Mouse (Mus musculus): ENCODE results near the gene Gmeb2. TPM values are rescaled to one million over a fixed set of nuclear protein-coding genes. Genes with fewer than 3 reads are reported as not detected.

Gene Gmeb2
- total RNA-seq, 2 experiments from 2014 or later: 16.7 to 21.1 TPM

DNA sequence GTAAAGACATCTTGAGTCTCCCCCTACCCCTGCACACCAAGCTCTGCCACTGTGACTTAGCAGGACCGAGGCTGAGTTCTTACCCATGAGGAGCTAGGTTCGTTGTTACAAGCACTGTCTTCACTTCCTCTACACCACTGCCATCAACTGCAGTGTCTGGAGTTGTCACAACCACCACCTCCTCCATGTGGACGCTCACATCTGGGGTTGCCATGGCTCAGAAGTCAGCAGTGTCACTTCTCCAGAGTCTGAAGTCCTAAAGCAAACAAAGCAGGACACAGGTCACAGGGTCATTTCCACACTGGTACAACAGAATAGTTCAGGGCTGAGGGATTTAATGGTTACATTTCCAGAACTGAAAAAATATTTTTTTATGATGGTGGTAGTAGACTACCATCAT is 10.0 kb downstream of the Gmeb2 start:
- no peak for DNase-seq (ENCODE audit: extremely low spot score in 1 of 2, low spot score in 1 of 2)

DNA sequence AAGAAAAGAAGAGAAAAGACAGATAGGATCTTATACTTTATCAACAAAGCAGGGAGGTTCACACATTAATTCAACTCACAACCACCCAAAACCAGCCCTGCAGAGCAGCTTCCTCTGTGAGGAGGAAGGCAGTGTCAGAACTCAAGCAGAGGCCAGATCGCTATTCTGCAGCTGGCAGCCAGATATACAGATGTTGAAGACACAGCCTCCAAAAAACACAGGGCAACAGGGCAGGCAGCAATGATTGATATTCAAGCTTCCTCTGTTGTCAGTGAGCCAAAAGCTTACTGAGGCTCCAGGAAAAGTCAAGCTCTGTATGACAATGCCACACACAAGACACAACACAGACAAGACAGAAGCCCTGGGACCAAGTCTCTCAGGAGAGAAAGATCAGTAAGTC is 11.1 kb downstream of the Gmeb2 start:
- DNase-seq (ENCODE audit: extremely low spot score in 1 of 2, low spot score in 1 of 2): no peak

DNA sequence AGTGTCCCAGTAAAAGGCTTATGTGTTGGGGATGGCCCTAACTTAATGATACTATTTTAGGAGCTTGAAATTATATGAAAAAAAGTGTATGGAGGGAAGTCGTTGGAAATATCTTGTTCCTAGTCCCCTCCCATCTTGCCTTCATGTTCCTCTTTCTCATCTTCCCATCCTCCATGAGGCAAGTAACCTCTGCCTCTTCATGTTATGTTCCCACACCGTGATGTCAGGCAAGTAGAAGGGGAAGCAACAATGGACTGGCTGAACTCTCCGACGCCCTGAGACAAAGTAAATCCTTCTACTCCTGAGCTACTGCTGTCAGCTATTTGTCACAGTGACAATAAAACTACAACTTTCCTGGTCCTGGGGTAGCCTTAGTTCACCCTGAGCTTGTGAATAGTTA is 13.2 kb downstream of the Gmeb2 start:
- DNase-seq (ENCODE audit: extremely low spot score in 1 of 2, low spot score in 1 of 2): no peak

DNA sequence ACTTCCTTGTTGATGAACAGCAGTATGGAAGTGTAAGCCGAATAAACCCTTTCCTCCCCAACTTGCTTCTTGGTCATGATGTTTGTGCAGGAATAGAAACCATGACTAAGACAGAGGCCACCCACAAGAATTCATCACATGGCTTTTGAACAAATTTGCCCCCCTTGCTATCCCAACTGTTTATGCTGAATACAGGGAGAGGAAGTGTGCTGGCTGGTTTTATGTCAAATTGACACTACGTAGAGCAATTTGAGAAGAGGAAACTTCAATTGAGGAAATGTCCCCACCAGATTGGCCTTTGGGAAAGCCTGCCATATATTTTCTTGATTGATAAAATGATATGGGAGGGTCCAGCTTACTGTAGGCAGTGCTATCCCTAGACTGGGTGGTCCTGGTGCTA is 14.0 kb downstream of the Gmeb2 start:
- DNase-seq (ENCODE audit: extremely low spot score in 1 of 2, low spot score in 1 of 2): no peak

DNA sequence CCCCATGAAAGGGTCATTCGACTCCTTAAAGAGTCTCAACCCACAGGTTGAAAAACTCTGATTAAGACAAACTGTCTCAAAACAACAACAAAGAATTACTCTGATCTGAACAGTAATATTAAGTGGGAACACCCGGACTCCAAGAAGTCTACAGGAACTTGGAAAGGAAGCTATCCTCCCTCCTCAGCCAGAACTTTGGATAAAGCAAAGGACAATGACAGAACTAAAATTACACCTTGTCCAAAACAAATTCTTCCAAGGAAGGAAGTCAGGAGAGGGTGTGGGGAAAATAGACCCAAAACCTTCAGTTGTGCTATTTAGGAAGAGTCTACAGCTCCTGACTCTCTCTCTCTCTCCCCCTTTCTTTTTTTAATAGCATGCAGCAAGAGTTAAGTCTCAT is 15.7 kb downstream of the Gmeb2 start:
- no peak for DNase-seq (ENCODE audit: extremely low spot score in 1 of 2, low spot score in 1 of 2)

DNA sequence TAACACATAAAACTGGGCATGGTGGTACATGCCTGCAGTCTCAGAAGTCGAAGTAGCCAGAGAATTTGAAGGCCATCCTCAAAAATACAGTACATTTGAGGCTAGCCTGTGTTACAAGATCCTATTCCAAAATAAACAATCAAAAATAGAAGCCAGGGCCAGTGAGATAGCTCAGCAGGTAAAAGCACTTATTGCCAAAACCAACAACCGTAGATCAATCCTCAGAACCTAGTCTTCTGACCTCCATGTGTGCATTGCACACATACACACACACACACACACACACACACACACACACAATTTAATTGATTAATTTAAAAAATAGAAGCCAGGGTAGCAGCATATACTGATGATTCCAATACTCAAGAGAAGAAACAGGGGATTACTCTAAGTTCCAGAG is 21.0 kb downstream of the Gmeb2 start:
- no peak for DNase-seq (ENCODE audit: extremely low spot score in 1 of 2, low spot score in 1 of 2)

DNA sequence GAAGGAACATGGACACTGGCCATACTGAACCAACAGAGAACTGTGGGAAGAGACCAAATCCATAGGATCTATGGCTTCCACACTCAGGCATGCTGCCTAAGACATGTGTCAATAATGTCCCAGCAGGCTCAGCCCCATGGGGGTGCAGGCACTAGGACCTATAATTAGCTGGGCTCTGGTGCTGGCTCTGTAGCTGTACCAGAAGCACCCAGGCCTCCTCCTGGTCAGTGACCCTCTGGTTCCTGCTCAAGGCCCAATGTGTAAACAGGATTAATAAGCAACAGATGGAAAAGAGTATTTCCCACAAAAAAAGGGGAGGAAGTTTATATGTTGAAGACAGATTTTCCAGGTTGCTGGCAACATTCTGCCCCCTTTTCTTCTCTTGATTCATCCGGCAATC is 34.6 kb downstream of the Gmeb2 start:
- no peak for DNase-seq (ENCODE audit: extremely low spot score in 1 of 2, low spot score in 1 of 2)

DNA sequence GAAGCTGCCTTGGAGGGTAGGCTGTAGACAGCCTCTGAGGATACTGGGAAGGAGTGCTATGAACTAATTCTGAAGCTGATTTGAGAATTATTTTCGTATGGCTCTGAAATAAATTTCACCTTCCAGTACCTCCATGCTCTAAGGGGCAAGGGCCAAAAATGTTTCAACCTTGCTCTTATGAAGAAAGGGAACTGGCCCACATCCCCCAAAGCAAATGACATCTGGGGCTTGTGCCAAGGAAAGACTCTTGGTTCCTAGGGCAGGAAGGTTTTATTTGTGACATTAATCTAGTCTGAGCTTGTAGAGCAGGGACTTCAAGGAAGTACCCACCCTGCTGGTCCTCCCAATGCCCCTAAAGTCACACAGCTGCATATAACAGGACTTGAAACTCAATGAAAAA is 36.0 kb downstream of the Gmeb2 start:
- DNase-seq (ENCODE audit: extremely low spot score in 1 of 2, low spot score in 1 of 2): no peak

DNA sequence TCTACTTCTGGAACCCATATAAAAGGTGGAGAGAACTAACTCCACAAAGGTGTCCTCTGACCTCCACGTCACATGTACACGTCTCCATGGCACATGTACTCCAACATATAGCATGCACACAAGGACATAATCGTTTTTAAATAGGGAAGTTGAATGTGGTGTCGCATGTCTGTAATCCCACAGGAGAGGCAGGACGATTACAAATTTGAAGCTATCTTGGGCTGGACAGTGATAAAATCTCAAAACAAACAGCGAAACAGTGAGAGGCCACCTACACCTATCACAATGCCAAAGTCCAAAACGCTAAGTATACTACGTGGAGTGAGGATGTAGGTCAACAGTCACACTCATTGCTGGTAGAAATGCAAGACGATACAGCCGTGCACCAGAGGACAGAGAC is 38.6 kb downstream of the Gmeb2 start:
- no peak for DNase-seq (ENCODE audit: extremely low spot score in 1 of 2, low spot score in 1 of 2)

DNA sequence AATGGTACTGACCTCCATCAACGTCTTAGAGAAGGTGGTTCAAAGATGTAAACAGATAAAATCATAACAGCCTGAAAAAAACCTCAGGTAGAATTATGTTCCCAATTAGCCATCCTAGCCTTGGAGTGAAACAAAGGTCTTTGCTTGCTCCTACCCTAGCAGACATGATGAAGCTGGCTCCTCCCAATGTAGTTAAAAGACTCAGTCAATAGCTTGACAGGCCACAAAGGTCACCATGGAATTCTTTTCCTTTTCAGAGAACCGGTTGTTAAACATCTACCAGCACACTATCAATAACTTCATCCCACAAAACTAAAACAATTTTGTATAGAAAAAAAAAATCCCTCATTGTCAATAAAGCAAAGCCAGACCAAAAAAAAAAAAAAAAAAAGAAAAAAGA is 42.8 kb downstream of the Gmeb2 start:
- no peak for DNase-seq (ENCODE audit: extremely low spot score in 1 of 2, low spot score in 1 of 2)

DNA sequence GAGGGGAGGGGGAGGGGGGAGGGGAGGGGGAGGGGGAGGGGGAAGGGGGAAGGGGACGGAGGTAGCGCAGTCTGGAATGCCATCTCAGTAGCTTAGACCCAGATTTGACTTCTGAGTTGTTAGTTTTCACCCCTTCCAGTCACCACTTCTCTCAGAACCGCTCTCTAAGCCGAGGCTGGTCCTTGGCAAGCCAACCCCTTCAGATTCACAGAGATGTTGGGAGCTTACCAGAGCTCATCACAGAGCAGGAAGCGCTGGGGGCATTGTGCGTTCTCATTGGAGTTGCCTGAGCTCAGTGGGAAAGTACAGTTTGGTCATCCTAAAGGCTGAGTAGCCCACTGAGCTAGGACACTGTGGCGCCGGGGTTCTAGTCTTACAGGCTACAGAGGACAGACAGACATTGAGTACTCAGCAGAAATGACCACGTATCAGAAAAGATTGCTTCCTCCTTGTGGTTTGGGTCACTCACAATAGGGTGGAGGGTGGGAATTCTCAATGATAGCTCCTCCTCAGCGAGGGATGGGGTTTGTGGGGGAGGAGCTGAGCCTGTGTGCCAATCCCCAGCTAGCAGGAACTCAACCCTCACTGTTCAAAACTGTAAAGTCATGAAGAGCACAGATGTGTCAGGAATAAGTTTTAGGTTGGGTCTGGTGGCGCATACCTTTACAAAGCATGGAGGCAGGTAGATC is 44.0 kb downstream of the Gmeb2 start:
- no peak for DNase-seq (ENCODE audit: extremely low spot score in 1 of 2, low spot score in 1 of 2)

DNA sequence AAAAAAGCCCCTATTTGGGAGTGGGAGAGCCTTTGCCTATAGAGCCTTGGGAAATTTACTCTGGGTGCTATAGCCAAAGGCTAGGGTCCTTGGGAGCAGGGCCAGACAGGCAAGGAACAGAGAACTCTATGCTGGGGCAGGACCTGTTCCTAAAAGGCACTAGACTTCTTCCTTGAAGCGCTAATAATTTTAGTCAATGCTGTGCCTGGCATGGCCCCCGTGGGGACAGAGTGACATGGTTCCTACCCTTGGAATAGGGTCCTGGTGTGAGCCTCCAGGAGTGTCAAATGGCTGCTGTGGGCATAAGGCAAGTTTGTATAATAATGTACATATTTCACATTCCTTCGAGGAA is 45.5 kb downstream of the Gmeb2 start:
- no peak for DNase-seq (ENCODE audit: extremely low spot score in 1 of 2, low spot score in 1 of 2)

DNA sequence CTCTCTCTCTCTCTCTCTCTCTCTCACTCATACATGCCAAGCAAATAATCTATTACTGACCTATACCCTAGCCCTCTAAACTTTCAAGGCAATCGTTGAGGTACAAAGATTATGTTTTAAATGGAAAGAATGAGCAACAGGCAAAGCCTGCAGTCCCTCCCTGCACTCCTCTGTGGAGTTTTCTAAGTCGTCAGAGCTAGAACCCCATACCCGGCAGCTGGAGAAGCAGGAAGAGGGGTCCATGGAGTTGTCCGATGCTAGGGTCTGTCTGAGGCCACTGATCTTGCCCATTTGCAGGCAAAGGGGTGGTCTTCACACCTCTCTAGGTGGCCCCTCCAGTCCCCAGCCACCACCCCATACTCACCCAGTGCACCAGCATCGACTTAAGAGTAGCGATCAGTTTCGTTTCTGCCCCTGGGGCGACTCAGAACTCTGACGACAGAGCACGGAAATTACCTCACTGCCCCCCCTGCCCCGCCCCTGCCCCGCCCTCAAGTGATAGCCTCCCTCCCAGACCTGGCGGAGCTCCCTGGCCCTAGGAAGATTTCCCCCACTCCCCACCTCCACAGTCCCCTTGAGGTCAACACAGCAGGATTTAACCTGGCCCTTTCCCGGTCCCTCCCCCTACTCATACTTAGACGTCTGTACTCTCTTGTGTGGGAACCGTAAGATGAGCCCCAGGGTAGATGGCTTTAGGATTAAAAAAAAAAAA is 46.1 kb downstream of the Gmeb2 start, which contains the start of gene Helz2:
Helz2 (minus strand) TSS at position 426 of the 712 bp plus-strand sequence.
- no peak for DNase-seq (ENCODE audit: extremely low spot score in 1 of 2, low spot score in 1 of 2)

DNA sequence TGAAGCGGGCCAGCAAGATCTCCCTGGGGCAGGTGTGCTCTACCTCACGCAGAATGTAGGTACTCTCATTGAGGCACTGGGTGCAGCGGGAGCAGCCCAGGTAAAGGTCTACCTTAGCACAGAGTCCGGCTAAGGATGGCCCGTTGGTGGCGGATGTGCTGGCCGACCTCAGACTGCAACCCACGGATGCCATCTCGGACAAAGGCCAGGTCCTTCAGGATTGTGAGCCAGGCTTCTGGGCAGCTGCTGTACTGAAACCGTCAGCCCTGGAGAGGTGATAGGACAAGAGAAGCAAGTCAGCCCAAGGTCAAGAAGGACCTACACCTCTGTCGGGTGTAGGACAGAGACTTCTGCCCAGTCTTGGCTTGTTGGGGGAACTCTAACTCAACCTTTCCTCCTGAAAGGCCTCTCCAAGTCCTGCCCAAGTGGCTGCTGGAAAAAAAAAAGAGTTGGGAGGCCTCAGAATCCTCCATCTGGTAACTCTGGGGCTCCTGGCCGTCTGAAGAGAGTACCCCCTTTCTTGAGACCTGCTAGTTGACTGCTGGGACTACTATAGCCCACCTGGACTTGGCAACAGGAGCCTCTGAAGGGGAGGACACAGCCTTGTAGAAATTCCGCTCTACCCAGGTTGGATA is 46.9 kb downstream of the Gmeb2 start:
- no peak for DNase-seq (ENCODE audit: extremely low spot score in 1 of 2, low spot score in 1 of 2)

DNA sequence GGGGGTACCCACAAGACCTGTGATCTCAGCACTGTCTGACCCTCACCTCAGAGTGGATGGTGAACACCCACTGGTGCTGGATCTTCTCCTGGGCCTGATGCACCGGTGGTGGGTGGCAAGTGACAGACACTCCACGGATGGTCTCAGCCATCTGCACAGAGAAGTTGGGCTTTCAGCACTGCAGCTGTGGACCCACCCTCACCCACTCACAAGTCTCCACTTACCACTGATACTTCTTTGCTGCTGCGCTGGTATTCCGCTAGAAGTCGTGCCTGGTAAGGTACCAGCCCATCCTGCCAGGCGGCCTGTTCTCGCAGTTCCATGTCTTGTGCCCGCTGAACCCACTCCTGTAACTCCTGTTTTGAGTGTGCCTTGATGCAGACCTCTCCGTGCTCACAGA is 48.6 kb downstream of the Gmeb2 start:
- DNase-seq (ENCODE audit: extremely low spot score in 1 of 2, low spot score in 1 of 2): no peak

DNA sequence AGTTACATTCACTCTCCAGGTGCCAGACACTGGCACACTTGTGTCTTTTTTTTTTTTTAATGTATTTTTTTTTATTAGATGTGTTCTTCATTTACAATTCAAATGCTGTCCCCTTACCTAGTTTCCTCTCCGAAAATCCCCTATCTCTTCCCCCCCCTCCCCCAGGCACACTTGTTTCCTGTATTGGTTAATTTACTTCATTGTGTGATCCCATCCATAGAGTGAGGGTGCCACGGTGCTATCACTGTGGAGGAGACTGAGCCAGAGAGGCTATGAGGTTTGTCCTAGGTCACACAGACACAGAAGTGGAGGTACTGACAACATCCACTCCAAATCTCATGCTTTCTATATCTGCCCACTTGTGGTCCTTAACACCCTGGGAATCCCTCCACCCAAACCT is 49.0 kb downstream of the Gmeb2 start:
- no peak for DNase-seq (ENCODE audit: extremely low spot score in 1 of 2, low spot score in 1 of 2)

DNA sequence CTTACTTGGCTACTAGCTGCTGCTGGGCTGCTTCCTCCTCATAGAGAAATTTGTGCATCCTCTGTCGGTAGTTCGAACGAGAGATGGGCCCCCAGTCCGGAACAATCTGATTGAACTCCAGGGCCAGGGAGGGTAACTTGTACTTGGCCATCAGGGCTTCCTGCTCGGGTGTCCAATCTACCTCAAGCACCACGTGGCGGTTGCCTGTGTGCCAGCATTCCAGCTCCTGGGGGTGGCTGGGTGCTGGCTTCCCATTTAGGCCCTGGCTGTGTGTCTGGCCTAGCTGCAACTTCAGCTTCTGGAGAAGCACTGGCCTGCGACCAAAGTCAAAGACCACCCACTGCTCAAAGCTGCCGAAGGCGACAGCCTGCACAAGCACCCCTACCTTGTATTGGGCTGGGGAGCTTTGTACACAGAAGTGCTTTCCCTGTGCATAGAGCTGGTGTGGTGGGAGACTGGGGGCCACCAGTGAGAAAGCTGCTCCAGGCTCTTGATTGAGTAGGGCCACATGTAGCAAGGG is 49.7 kb downstream of the Gmeb2 start:
- no peak for DNase-seq (ENCODE audit: extremely low spot score in 1 of 2, low spot score in 1 of 2)

DNA sequence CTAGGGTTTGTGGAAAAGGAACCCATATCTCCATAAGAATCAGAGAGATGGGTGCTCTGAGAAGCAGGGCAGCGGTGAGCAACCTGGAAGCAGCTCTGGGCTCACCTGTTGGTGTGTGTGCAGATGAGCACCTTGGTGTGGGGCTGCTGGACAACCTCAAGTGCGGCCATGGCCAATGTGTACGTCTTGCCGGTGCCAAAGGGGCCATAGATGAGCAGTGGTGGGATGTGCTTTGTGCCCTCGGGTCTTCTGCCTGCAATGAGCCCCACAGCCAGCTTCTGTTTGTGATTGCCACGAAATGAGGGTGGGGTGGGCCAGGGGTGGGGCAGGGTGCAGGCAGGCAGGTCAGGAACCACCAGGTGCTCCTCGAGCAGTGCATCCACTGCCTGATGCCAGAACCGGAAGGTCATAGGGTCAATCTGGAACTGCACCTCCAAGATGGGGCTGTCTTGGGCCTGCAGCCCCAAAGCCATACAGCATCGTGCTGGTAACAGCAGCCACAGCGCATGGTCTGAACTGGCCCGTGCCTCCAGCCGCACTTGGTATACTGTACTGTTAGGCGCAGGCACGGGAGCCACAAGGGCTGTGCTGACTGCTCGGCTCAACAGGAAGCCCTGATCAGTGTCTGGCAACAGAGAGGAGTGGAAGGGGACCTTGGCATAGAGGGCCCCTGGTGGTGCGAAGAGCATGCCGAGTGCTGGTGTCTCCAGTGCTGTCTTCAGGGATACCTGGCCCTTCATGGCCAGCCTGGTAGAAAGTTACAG is 50.4 kb downstream of the Gmeb2 start:
- no peak for DNase-seq (ENCODE audit: extremely low spot score in 1 of 2, low spot score in 1 of 2)

DNA sequence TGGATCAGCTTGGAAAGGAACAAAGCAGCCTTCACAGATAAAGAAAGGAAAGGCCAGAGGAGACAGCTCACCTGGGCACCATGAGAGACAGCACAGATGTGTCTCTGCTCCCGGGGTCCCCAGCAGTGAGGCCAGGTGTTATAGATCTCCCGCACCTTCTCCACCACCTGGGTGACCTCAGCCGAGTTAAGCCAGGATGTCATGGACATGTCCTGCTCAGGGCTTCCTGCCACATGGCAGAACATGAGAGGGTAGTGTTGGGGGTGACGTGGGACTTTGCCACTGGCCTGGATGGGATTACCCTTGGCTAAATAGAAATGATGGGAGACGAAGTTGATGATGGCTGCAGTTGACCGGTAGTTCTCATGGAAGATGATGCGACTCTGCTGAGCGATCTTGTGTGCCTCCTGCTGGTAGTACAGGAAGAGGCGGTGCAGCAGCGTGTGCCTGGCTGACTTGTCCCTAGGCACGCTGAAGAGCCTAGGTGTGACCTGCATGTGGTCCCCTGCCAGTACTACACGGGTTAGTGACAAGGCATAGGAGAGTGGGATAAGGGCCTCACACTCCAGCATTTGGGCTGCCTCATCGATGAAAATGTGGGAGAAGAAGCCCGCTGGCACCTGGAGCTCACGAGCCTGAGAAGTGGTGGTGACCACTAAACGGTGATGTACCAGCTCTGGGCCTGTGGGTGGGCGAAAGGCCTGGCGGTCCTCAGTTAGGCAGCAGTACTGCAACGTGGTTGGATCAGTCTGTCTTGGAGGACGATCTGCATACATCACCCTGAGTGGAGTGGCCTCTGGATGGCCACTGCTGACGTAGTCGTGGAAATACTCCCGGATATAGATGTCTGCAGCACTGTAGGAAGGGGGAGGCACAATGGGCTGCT is 51.9 kb downstream of the Gmeb2 start:
- no peak for DNase-seq (ENCODE audit: extremely low spot score in 1 of 2, low spot score in 1 of 2)

DNA sequence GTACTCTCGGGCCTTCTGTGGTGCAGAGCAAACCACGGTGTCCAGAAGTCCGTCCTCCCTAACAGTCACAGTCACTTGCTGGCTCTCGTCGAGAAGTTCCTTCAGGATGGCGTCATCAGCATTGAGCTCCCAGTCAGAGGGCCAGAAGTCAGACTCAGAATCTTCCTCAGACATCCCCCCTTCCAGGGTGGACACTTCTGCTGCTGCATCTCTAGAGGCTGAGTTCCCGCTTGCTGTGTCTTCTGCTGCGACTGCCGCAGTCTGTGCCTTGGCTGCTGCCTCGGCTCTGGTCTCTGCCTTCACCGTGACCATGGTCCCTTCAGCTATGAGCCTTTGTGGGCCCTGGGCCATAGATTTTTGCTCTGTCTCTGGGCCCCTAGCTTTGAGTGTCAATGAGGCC is 53.2 kb downstream of the Gmeb2 start:
- no peak for DNase-seq (ENCODE audit: extremely low spot score in 1 of 2, low spot score in 1 of 2)

Data from layer of hippocampus, postnatal 25 days (tissue).